Mouse (Mus musculus): ENCODE data around the gene Lrrc19. TPM values are rescaled to one million over a fixed set of nuclear protein-coding genes. Genes with fewer than 3 reads are reported as not detected.

The Lrrc19 gene
- polyA plus RNA-seq, 2 experiments: 0.40 TPM; not detected in 1

DNA sequence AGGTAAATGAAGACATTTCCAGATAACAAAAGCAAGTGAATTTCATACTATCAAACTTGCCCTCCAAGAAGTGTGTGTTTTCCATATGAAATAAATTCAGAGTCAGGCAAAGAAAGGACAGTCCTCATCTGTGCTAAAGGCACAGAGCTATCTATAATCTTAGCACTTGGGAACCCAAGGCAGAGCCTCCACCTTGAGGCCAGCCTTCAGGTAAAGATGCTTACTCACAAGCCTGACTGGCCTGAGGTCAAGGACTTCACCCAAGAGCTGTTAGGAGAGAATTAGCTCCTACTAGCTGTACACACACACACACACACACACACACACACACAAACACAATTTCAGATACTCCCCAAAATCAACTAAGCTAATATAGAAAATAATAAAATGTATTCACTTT, 57.2 kb downstream of the Lrrc19 start:
- Histone ChIP-seq H3K27ac (replicated peaks; ENCODE audit: low read depth, low read length) (no peak overlapping the region), H3K4me1 (ENCODE audit: control insufficient read depth, insufficient read depth, low read length) (no peaks in the 10 kb centered on the region), H3K4me3 (replicated peaks; ENCODE audit: low read length) (no peak overlapping the region), H3K36me3 (ENCODE audit: control insufficient read depth, insufficient read depth, low read length) (no peaks in the 10 kb centered on the region), H3K27me3 (ENCODE audit: control insufficient read depth, insufficient read depth, low read length) (no peaks in the 10 kb centered on the region), H3K9me3 (ENCODE audit: control insufficient read depth, low read length) (no peaks in the 10 kb centered on the region), H3K4me2 (replicated peaks; ENCODE audit: low read depth, low read length, severe bottlenecking) (no peak overlapping the region), H3K9ac (ENCODE audit: low read depth, low read length, severe bottlenecking) (no peak overlapping the region)
- no peak for TF ChIP-seq POLR2A (IDR thresholded peaks at IDR 0.05; ENCODE audit: borderline replicate concordance, extremely low read depth, insufficient read depth, insufficient read length)
- DNase-seq (ENCODE audit: low spot score) (no peak), ATAC-seq (ENCODE audit: low FRiP score, low read depth) (no peak)

DNA sequence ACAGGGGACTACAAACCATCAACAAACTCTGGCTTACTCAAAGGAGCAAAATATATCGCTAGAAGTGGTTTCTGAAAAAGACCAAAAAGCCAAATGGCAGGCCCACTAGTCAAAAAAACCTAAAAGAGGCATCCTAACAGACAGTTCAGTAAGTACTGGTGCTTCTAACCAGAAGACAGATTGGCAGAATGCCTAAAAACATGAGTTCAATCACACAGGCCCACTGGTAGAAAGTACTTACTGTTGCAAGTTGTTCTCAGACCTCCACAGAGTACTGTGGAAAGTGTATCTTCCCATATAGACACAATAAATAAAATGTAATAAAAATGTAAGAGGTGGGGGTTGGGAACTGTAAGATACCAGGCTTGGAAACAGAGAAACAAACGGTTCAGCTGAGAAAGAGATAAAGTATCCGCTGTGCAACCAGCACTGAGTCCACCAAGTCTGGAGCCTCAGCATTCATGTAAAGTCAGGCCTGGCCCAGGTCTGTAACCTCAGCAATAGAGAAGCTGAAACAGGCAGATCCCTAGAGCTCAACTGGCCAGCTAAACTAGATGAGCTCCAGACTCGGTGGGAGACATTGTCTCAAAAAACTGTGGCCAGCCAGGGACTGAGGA, 58.1 kb downstream of the Lrrc19 start:
- DNase-seq (ENCODE audit: low spot score) (no peak), ATAC-seq (ENCODE audit: low FRiP score, low read depth) (no peak)
- no peak overlapping the region for H3K4me3 ChIP-seq (replicated peaks; ENCODE audit: low read length)
- WGBS: 80% methylated on average over 4 of the region's 4 CpGs
- no peak overlapping the region for H3K27ac ChIP-seq (replicated peaks; ENCODE audit: low read depth, low read length)
- H3K9ac ChIP-seq (ENCODE audit: low read depth, low read length, severe bottlenecking): no peak overlapping the region
- no peak for TF ChIP-seq POLR2A (IDR thresholded peaks at IDR 0.05; ENCODE audit: borderline replicate concordance, extremely low read depth, insufficient read depth, insufficient read length)
- no peaks in the 10 kb centered on the region for H3K4me1 ChIP-seq (ENCODE audit: control insufficient read depth, insufficient read depth, low read length)
- H3K27me3 ChIP-seq (ENCODE audit: control insufficient read depth, insufficient read depth, low read length): no peaks in the 10 kb centered on the region
- H3K4me2 ChIP-seq (replicated peaks; ENCODE audit: low read depth, low read length, severe bottlenecking): no peak overlapping the region
- H3K36me3 ChIP-seq (ENCODE audit: control insufficient read depth, insufficient read depth, low read length): no peaks in the 10 kb centered on the region
- no peaks in the 10 kb centered on the region for H3K9me3 ChIP-seq (ENCODE audit: control insufficient read depth, low read length)

MicroRNAs encoded within 50 kb of the gene (microRNA counts, 519-probe panel; counts per million panel counts)
- microRNA mmu-miR-872: 3,501 counts per million, percentile 69 among the panel's probes with 10 or more counts

Small RNA genes within 50 kb of the gene (microRNA-seq; reads per million reads assigned to microRNA genes)
- gene Mir872: 2,135 reads per million, percentile 80 among the genes with 10 or more reads in this experiment

Other genes with a start within 250 kb of the Lrrc19 start
- not detected in 2 replicates for gene Gm10306, start 93.6 kb downstream of the Lrrc19 start, polyA plus RNA-seq (2012; rRNA removed)
- gene Gm10306, start 93.6 kb downstream of the Lrrc19 start, polyA plus RNA-seq (2014; fragmentation: Nextera tagmentation; extraction: Ambion mirVana): 0.81 TPM in 1 of 2 replicates, not detected in the other
- gene Caap1, start 93.3 kb downstream of the Lrrc19 start, polyA plus RNA-seq (2012; rRNA removed): 11.0 and 15.4 TPM in 2 replicates
- 17.9 and 19.5 TPM in 2 replicates for gene Caap1, start 93.3 kb downstream of the Lrrc19 start, polyA plus RNA-seq (2014; fragmentation: Nextera tagmentation; extraction: Ambion mirVana)
- gene Plaa, start 46.9 kb downstream of the Lrrc19 start, polyA plus RNA-seq (2012; rRNA removed): 39.0 and 39.3 TPM in 2 replicates
- 57.3 and 62.9 TPM in 2 replicates for gene Plaa, start 46.9 kb downstream of the Lrrc19 start, polyA plus RNA-seq (2014; fragmentation: Nextera tagmentation; extraction: Ambion mirVana)
- gene Ift74, start 35.7 kb downstream of the Lrrc19 start, polyA plus RNA-seq (2012; rRNA removed): 9.4 and 20.9 TPM in 2 replicates
- gene Ift74, start 35.7 kb downstream of the Lrrc19 start, polyA plus RNA-seq (2014; fragmentation: Nextera tagmentation; extraction: Ambion mirVana): 34.1 and 38.0 TPM in 2 replicates
- 8.4 and 10.2 TPM in 2 replicates for gene Tek, start 89.1 kb upstream of the Lrrc19 start, polyA plus RNA-seq (2012; rRNA removed)
- 15.6 and 15.7 TPM in 2 replicates for gene Tek, start 89.1 kb upstream of the Lrrc19 start, polyA plus RNA-seq (2014; fragmentation: Nextera tagmentation; extraction: Ambion mirVana)